Mouse (Mus musculus) kidney, adult 2 months (tissue): ENCODE data around the gene Exoc3l. TPM values are rescaled to one million over a fixed set of nuclear protein-coding genes. Genes with fewer than 3 reads are reported as not detected.

Source experiments
- DNase-seq: peaks from one replicate; pipeline ENCODE4 v3.0.0; 2021
- H3K27ac ChIP-seq: fragments of 200-500 bp; 2 replicates; pipeline ENCODE4 v1.5.1; 2012; ENCODE audit warnings: low read depth, low read length, control low read depth, inconsistent platforms; ENCODE audit not compliant: insufficient read depth
- H3K27me3 ChIP-seq: fragments of 200-500 bp; replicated peaks from 2 replicates; pipeline ENCODE4 v1.6.1; 2012; ENCODE audit warnings: mild to moderate bottlenecking, moderate library complexity, low read length, inconsistent platforms; ENCODE audit not compliant: control insufficient read depth, insufficient read depth
- H3K36me3 ChIP-seq: fragments of 200-500 bp; 2 replicates; pipeline ENCODE4 v1.6.1; 2012; ENCODE audit warnings: mild to moderate bottlenecking, moderate library complexity, low read length, inconsistent platforms; ENCODE audit not compliant: control insufficient read depth, insufficient read depth
- H3K4me1 ChIP-seq: fragments of 200-500 bp; 2 replicates; pipeline ENCODE4 v1.6.1; 2011; ENCODE audit warnings: low read length; ENCODE audit not compliant: control insufficient read depth, insufficient read depth
- H3K4me3 ChIP-seq: fragments of 200-500 bp; 2 replicates; pipeline ENCODE4 v1.5.1; 2011; ENCODE audit warnings: mild to moderate bottlenecking, low read depth, low read length, control low read depth; ENCODE audit not compliant: insufficient read depth
- CTCF ChIP-seq: fragments of 200-500 bp; conservative IDR thresholded peaks from 2 replicates; pipeline ENCODE4 v1.5.1; 2011; ENCODE audit warnings: low read depth, mild to moderate bottlenecking, control low read depth, low read length, moderate library complexity, mixed read lengths; ENCODE audit not compliant: insufficient read depth, insufficient read length
- POLR2A ChIP-seq: fragments of 200-500 bp; IDR thresholded peaks from one replicate; pipeline ENCODE4 v1.6.1; 2011; ENCODE audit warnings: low read depth, low read length, control low read depth
- WGBS: fragments of 180-500 bp; shearing (Covaris S2); methylation state at CpG from one replicate; pipeline ENCODE4 v1.1.7; 2018; 5-methylcytosine and 5-hydroxymethylcytosine counted together
- polyA plus RNA-seq: library from polyadenylated mRNA; depleted of rRNA; stranded (reverse); fragments of >200 nt; gene quantifications from 2 replicates; pipeline ENCODE4 v1.2.3, GENCODE M21; 2012

Gene Exoc3l
- polyA plus RNA-seq, 1 experiment: 11.7 TPM

DNA sequence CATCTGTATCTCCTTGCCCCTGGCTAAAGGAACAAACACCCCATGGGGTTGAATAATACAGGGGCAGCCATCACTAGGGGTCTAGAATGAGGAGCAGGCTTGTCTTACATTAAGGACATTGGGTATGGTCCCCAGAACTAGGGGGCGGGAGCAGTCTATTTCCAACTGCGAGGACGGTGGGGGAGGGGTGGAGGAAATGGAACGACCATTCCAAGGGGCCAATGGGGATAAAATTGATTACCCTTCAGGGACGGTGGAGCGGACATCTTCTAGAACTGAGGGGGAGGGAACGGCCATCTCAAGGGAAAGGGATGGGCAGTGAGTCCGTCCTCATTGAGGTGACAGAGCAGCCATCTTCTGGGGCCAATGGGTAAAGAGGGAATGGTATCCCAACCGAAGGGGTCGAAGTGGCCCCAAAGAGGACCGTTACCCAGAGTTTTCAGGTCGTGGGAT, 29.8 kb upstream of the Exoc3l start:
- H3K4me1 ChIP-seq: peaks cover 15% of the 10 kb centered on the region
- peak overlapping the region; percentile 94 for H3K4me3 ChIP-seq
- H3K27ac ChIP-seq: no peak overlapping the region
- DNase-seq: no peak
- H3K36me3 ChIP-seq: peaks cover 5% of the 10 kb centered on the region
- WGBS: under 1% methylated on average over 12 of the region's 12 CpGs
- no peak for TF ChIP-seq CTCF
- TF ChIP-seq POLR2A: no peak
- H3K27me3 ChIP-seq: no peaks in the 10 kb centered on the region

- Histone ChIP-seq H3K27ac (no peak overlapping the region), H3K4me1 (peaks cover 11% of the 10 kb centered on the region), H3K4me3 (no peak overlapping the region), H3K27me3 (no peaks in the 10 kb centered on the region), H3K36me3 (no peaks in the 10 kb centered on the region; the same call in 1 of the 2 replicates)
- DNase-seq: no peak
- TF ChIP-seq CTCF: no peak
- TF ChIP-seq POLR2A: no peak
- WGBS: 85% methylated on average over 4 of the region's 4 CpGs
Observed at GRCm38 (mm10) chr8:105323183-105323582, 27.3 kb upstream of the Exoc3l start.

- Histone ChIP-seq H3K27ac (no peak overlapping the region), H3K27me3 (no peaks in the 10 kb centered on the region), H3K36me3 (no peaks in the 10 kb centered on the region), H3K4me1 (no peaks in the 10 kb centered on the region), H3K4me3 (no peak overlapping the region)
- no peak for DNase-seq
- 89% methylated on average over 11 of the region's 11 CpGs for WGBS
- no peak for TF ChIP-seq POLR2A
- TF ChIP-seq CTCF: no peak
Observed at GRCm38 (mm10) chr8:105318662-105319190, 22.8 kb upstream of the Exoc3l start.

DNA sequence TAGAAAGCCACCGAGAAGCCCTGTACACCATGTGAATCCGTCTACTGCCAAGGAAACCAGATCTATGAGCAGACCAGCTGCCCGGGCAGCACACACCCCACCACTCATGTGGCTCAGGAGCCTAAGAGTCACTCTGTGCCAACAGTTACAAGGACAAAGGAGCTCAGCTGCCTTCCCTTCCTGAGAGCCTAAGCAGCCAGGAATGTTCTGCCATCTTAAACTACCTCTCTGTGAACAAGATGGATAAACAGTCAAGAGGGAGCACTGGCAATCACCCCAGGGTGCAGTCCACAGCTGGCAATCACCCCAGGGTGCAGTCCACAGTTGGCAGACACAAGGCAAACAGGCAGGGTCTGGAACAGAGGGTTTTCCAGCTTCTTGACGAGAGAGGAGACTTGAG, 22.0 kb upstream of the Exoc3l start:
- DNase-seq: no peak
- 91% methylated on average over 4 of the region's 4 CpGs for WGBS
- Histone ChIP-seq H3K27ac (no peak overlapping the region), H3K36me3 (no peaks in the 10 kb centered on the region), H3K4me3 (no peak overlapping the region), H3K4me1 (no peaks in the 10 kb centered on the region), H3K27me3 (no peaks in the 10 kb centered on the region)
- TF ChIP-seq POLR2A (no peak), CTCF (no peak)

DNA sequence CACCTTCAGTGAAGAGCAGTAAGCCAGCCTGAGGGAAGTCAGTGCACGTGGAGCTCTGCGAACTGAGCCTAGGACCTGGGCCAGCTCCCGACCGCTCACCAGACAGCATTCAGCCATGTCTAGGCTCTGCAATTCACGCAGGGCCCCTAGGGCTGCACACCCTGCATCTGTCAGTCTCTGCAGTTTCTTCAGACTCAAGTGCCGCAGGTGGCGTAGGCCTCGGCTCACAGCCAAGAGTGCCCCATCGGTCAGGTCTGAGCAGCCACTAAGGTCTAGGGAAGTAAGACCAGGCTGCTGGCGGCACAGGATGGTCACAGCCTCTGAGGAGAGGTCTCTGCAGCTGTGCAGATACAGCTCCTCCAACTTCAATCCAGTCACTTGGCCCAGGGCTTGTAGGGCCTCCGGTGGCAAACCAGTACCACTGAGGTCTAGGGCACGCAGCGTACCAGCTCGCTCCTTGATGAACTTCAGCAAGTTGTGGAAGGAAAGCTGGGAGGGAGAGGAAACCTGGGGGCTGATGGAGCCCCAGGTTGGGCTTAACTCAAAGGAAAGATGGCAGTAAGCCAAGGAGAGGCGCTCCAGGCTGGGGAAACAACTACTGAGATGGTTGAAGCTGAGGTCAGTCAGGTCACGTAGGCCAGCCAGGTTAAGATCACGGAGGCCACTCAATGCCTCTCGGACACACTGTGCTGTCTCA, 19.3 kb upstream of the Exoc3l start:
- H3K4me1 ChIP-seq: no peaks in the 10 kb centered on the region
- H3K4me3 ChIP-seq: no peak overlapping the region
- no peak overlapping the region for H3K27ac ChIP-seq
- no peaks in the 10 kb centered on the region for H3K36me3 ChIP-seq
- no peak for DNase-seq
- no peaks in the 10 kb centered on the region for H3K27me3 ChIP-seq
- TF ChIP-seq POLR2A (no peak), CTCF (no peak)
- WGBS: 87% methylated on average over 18 of the region's 18 CpGs

DNA sequence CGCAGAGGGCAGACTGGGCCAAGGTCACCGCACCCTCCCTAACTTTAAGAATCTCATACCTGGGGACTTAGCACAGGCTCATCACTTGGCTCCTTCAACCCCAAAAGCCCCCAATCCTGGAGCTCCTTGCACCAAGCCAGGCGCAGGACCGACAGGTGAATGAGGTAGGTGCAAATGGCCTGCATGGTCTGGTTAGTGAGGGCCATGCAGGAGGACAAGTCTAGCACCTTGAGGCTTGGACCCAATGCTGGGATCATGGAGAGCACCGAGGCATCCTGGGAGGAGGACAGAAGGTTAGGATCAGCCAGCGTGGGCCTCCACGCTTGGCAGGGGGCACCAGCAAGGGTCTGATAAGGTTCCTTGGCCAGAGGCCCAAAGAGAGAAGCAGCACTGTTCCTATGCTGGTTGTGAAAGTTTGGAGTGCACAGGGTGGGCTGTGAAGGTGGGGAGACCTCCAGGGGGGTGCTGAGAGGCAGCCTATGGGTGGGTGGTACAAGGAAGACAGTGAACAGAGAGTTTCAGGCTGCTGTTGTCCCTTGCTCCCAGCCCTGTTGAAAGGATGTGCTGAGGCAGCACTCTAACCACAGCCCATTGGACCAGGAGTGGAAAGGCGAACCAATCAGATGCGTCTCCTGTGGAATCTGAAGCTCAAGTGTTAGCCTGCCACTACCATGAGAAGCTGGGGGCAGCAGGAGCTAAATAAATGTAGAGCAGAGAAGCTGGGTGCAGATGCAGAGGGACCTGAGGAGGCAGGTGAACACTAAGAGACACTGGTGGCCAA, 17.9 kb upstream of the Exoc3l start:
- Histone ChIP-seq H3K27me3 (no peaks in the 10 kb centered on the region), H3K4me3 (no peak overlapping the region), H3K36me3 (no peaks in the 10 kb centered on the region), H3K4me1 (no peaks in the 10 kb centered on the region), H3K27ac (no peak overlapping the region)
- no peak for DNase-seq
- TF ChIP-seq POLR2A: no peak
- TF ChIP-seq CTCF: no peak
- 90% methylated on average over 9 of the region's 9 CpGs for WGBS

- no peaks in the 10 kb centered on the region for H3K27me3 ChIP-seq
- TF ChIP-seq POLR2A: no peak
- TF ChIP-seq CTCF: no peak
- DNase-seq: no peak
- WGBS: 91% methylated on average over 8 of the region's 8 CpGs
- no peak overlapping the region for H3K4me3 ChIP-seq
- H3K27ac ChIP-seq: no peak overlapping the region
- no peaks in the 10 kb centered on the region for H3K36me3 ChIP-seq
- H3K4me1 ChIP-seq: no peaks in the 10 kb centered on the region
Observed at GRCm38 (mm10) chr8:105312891-105313481, 17.1 kb upstream of the Exoc3l start.
